Mouse (Mus musculus) kidney, adult 2 months (tissue): ENCODE data around the gene Nfam1.

Experiments
- CTCF ChIP-seq: fragments of 200-500 bp; conservative IDR thresholded peaks from 2 replicates; pipeline ENCODE4 v1.5.1; 2011; ENCODE audit warnings: low read depth, mild to moderate bottlenecking, control low read depth, low read length, moderate library complexity, mixed read lengths; ENCODE audit not compliant: insufficient read depth, insufficient read length
- POLR2A ChIP-seq: fragments of 200-500 bp; IDR thresholded peaks from one replicate; pipeline ENCODE4 v1.6.1; 2011; ENCODE audit warnings: low read depth, low read length, control low read depth

- TF ChIP-seq POLR2A (no peak), CTCF (no peak)
Observed at GRCm38 (mm10) chr15:83010423-83010822, 22.7 kb downstream of the Nfam1 start.
